Mouse (Mus musculus): ENCODE measurements around the gene Slc7a5. TPM values are rescaled to one million over a fixed set of nuclear protein-coding genes. Genes with fewer than 3 reads are reported as not detected.

Gene Slc7a5
- total RNA-seq, 2 experiments from 2014 or later: 1.0 to 1.3 TPM

DNA sequence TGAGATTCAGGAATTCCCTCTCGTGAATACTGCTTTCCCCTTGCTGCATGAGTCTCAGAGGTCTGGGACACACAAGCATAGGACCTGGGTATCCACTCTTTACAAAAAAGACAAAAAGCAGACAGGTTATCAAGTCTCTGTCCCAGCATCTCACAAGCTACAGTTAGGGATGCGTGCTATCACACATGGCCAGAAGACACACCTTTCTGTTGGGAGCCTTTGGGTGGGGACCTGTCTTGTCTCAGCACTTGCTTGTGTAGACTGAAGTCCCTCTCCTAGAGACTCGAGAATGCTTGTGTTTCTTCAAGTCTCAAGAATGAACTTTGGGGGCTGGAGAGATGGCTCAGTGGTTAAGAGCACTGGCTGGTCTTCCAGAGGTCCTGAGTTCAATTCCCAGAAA, 5.3 kb upstream of the Slc7a5 start:
- Histone ChIP-seq H3K27ac (no peak overlapping the region), H3K4me3 (no peak overlapping the region)
- no peak for DNase-seq
- no peak for TF ChIP-seq CTCF (IDR thresholded peaks at IDR 0.05)
- intact Hi-C loops (cut with DNase I): no loop called here

DNA sequence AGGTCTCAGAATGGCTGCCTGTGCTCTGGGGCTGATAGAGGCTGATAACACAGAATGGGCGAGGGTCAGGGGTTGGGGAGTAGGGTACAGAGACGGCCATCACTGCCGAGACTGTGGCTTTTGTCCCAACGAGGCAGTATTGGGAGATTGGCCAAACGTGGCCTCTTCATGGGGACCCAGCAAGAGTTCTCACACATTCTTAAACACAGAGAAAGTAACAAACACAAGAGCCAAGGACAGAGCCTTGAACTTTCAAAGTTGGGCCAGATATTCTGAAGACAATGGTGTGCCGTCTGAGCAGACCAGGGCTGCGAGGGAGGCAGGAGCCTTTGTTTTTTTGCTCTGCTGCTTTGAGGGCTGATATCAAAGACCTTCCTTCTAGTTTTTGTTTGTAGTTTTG, 4.5 kb upstream of the Slc7a5 start:
- no peak for DNase-seq
- intact Hi-C loops (cut with DNase I): no loop called here
- H3K27ac ChIP-seq: no peak overlapping the region
- no peak overlapping the region for H3K4me3 ChIP-seq
- no peak for TF ChIP-seq CTCF (IDR thresholded peaks at IDR 0.05)

DNA sequence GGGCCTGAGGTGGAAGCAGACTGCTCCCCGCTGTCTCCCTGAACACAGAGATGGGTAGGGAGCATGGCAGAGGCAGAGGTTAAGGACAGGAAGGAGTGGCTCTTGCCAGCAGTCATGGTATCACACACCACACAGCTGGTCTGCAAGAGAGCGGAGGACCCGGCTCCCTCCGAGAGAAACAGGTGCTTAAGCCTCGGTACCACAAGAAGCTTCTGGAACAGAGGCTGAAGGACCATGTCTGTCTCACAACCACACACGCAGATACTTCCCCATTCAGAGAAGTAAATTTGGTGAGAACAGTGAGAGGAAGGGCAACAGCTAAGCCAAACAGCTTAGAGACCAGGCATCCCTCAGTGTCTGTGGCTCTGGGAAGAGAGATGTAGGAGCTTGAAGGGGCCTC, 3.9 kb upstream of the Slc7a5 start:
- intact Hi-C loops (cut with DNase I): no loop called here
- H3K4me3 ChIP-seq: no peak overlapping the region
- no peak for TF ChIP-seq CTCF (IDR thresholded peaks at IDR 0.05)
- no peak for DNase-seq
- no peak overlapping the region for H3K27ac ChIP-seq

DNA sequence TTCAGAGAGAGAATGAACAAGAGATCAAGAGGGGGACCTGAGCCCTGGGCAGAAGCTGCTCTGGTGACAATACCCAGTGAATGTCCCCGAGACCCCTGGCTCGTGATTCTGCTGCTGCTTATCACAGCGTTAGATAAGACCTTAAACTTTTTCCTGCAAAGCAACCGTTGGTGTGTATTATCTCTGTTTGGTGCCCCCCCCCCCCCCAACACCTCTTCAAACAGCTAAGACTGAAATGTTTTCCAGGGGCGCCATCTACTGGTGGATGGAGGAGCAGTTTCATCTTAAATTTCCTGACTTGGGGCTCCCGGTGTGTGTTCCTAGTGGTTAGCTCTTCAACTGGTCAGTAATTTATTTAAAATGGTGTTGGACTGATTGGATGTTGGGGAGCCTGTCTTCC, 2.2 kb upstream of the Slc7a5 start:
- intact Hi-C loops (cut with DNase I): loop anchor here (1.0 kb wide), 2 partner anchors 35 to 59 kb away; no protein-coding TSS in a partner anchor
- DNase-seq: peak; percentile 77
- Histone ChIP-seq H3K4me3 (no peak overlapping the region), H3K27ac (no peak overlapping the region)
- peak; percentile 76 for TF ChIP-seq CTCF (IDR thresholded peaks at IDR 0.05)

DNA sequence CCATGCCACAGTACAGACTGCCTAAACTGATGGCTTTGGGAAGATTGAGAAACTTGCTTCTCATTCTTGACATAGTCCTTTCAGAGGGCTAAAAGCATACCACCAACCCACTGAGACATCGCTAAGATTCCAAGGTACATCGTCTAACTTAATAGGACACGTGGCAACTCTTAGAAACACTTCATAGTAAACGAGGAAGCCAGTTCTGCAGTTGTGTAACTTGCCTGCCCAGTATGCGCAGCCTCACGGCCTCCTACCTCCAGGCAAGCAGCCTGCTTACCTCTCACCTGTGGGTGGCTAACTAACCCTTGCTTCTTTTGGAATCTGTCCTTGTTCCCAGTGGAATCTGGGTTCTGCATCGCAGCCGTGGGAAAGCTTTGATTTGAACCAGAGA, 1.7 kb upstream of the Slc7a5 start:
- TF ChIP-seq CTCF (IDR thresholded peaks at IDR 0.05): no peak

DNA sequence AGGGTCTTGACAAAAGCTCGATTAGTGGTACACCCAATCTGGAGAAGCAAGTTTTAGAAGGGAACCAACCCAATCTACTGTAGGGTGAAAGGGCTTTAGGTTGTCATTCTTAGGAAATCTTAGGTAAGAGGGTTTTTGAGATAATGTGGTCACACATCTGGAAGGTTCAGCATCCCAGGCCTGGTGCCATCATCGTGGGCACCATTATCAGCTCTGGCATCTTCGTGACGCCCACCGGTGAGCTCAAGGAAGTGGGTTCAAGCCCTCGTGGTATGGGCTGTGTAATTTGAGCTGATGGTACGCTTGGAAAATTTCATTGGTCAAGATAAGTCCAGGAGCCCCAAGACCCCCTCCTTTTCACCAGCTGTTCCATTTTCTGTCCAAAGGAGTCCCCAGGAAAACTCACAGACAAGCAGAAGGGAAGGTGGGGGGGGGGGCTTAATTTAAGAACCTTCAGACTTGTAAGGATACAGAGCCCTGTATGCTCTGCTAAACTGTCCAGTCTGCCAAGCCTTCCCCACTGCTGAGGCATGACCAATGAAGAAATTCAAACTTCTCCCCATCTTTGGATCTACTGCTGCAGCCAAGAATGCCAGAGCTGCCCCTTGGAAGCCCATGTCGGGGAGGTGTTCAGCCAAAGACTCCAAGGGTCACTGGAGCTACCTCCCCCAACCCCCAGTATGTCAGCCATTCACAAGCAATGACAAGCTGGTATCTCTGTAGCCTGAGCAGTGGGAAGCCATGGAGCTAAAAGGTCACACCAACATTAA, 1.1 kb upstream of the Slc7a5 start:
- Histone ChIP-seq H3K4me3 (no peak overlapping the region), H3K27ac (no peak overlapping the region)
- DNase-seq: no peak
- intact Hi-C loops (cut with DNase I): loop anchor here (1.0 kb wide), 2 partner anchors 34 to 58 kb away; no protein-coding TSS in a partner anchor
- no peak for TF ChIP-seq CTCF (IDR thresholded peaks at IDR 0.05)

More for the DNA sequence above, 1.7 kb upstream of the Slc7a5 start:
- intact Hi-C loops (cut with DNase I): loop anchor here (1.0 kb wide), 2 partner anchors 35 to 59 kb away; no protein-coding TSS in a partner anchor
- Histone ChIP-seq H3K4me3 (no peak overlapping the region), H3K27ac (no peak overlapping the region)
- DNase-seq: no peak

DNA sequence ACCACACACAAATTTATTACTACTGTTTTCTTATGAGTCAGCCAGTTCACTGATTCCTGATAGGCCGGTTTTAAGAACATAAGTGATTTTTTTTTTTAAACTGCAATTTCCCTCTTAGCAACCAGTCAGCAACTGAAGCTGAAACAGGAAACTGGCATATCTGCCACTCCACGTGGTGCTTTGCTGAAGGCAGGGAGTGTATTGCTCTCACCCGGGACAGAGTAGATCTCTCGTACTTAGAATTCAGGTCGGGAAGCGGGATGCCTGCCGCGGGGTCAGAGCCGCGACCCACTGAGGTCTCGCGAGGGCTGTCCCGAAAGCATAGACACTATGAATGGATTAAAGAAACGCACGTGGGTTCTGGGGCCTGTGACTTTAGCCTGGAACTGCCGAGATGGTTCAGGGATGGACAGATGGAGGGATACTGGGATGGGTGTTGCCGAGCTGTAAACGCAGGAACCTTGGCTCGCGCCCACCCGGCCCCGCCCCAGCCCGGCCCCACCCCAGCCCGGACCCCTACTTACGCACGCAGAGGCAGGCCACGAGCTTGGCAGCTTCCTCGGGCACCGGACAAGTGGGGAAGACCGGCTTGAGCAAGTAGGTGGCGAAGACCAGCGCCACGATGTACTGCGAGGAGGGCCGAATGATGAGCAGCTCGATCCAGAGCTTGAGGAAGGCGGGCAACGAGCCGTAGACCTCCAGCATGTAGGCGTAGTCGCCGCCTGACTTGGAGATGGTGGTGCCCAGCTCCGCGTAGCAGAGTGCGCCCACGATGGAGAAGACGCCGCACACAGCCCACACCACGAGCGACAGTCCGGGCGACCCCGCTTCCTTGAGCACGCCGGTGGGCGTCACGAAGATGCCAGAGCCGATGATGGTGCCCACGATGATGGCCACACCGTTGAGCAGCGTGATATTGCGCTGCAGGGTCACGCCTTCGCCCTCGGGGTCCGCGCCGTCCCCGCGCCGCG, 667 bp downstream of the Slc7a5 start:
- TF ChIP-seq CTCF (IDR thresholded peaks at IDR 0.05): no peak
- intact Hi-C loops (cut with DNase I): no loop called here
- Histone ChIP-seq H3K4me3 (peak overlapping the region; percentile 89), H3K27ac (peak overlapping the region; percentile 70)
- DNase-seq: peak; percentile 45

DNA sequence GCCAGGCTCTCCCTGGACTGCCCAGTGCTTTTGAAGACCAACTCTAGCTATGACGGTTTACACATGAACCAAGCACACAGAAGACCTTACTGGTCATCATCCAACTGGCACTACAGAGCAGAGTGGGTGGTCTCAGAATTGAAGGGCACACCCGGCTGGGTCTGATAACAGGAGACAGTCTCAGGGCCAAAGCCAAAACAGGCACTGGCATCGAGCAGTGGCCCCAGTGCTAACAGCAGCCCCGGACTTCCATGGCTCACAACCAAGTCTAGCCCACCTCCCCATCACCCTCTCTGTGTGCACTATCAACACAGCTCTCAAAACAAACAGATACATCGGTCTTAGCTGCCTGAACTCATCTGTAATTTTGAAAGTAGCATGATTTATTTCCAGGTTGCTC, 1.6 kb downstream of the Slc7a5 start:
- Histone ChIP-seq H3K4me3 (peak overlapping the region; percentile 89), H3K27ac (no peak overlapping the region)
- DNase-seq: no peak
- intact Hi-C loops (cut with DNase I): no loop called here
- TF ChIP-seq CTCF (IDR thresholded peaks at IDR 0.05): no peak

DNA sequence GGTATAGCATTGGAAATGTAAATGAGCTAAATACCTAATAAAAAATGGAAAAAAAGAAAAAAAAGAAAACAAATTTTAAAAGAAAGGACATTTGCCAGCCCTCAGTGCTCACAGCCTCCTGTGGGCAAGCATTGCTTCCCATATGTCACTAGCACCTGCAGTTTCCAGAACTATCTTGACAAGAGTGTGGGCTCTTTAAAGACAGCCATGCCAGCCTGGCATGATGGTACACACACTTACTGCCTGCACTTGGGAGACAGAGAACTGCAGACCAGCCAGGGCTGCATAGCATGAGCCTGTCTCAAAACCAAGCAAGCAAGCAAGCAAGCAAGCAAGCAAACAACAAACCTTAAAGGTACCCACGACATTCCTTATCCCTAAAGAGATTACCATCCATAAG, 2.1 kb downstream of the Slc7a5 start:
- intact Hi-C loops (cut with DNase I): no loop called here
- Histone ChIP-seq H3K4me3 (no peak overlapping the region; the same call in 1 of the 2 replicates), H3K27ac (no peak overlapping the region)
- no peak for DNase-seq
- TF ChIP-seq CTCF (IDR thresholded peaks at IDR 0.05): no peak

DNA sequence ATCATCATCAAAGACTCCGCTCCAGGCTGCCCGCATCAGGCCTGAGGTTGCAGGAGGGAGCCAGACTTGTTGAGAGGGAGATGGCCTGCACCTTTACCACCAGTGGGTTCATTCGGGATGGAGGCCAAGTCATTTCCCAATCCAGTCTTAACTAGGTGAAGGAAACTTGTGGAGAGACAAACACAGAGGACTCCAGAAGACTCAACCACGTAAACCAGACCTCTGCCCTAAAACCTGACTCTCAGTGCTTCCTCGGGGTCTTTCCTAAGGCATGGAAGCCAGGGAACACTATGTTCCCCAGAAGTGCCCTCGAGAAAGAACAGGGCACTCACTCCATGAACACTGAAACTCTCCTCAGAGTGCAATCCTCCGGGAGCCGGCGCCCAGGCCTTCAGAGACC, 2.5 kb downstream of the Slc7a5 start:
- no peak overlapping the region for H3K27ac ChIP-seq
- intact Hi-C loops (cut with DNase I): no loop called here
- no peak for TF ChIP-seq CTCF (IDR thresholded peaks at IDR 0.05)
- no peak for DNase-seq
- no peak overlapping the region; the same call in 1 of the 2 replicates for H3K4me3 ChIP-seq

DNA sequence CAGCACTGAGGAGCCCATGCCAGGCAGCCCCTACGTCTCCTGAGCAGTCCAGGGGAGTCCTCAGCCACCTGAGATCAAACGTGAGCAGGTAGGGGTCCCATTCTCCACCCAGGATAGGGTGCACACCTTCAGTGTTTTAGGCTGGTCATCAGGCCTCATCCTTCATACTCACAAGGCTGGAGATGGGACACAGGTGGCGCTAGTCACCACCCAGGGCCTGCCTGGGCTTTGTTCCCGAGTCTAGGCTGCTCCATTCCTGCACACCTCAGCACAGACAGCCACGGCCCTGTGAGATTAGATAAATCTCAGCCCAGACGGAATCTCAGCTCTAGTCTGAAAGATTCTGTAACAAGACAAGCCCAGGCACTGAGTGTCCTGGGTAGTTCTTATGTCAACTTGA, 3.5 kb downstream of the Slc7a5 start:
- intact Hi-C loops (cut with DNase I): no loop called here
- no peak for TF ChIP-seq CTCF (IDR thresholded peaks at IDR 0.05)
- H3K27ac ChIP-seq: no peak overlapping the region
- no peak for DNase-seq
- H3K4me3 ChIP-seq: no peak overlapping the region

DNA sequence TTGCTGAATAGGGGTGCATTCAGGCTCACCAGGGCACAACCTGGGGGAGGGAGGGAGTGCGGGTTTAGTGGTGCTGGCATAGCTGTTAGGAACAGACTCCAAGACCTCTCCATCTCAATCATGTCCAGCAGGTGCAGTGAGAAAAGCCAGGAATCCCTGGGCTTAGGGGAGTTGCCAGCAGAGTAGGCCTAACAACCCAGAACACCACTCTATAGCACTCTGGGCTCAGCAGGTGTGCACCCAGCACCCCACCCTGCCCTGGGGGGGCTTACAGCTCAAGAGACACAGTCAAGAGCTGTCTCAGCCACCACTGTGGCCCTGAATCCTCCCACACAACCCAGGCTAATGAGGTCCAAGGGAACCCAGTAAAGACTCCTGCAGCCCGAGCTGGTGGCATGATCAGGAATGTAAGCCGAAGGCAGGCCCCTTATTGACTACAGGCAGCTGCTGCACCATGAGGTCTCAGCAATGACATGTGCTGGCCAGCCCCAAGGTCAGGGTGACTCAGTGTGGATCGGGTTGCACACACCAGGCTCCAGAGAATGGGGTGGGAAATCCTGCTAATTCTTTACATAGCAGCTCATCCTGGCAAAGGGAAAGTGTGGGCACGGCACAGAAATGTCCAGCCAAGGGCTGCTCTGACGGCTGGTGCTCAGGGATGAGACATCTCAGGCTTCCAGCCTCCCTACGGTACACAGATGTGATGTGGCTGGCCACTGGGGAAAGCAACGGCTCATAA, 5.8 kb downstream of the Slc7a5 start:
- intact Hi-C loops (cut with DNase I): no loop called here
- Histone ChIP-seq H3K4me3 (no peak overlapping the region), H3K27ac (peak overlapping the region; percentile 75)
- no peak for TF ChIP-seq CTCF (IDR thresholded peaks at IDR 0.05)
- DNase-seq: peak; percentile 67

All from gastrocnemius, adult 2 months (tissue).